Mouse (Mus musculus) G1E-ER4 (cell line): Measurements from ENCODE around the gene Zfp677. TPM values are rescaled to one million over a fixed set of nuclear protein-coding genes. Genes with fewer than 3 reads are reported as not detected.

Source experiments
- GATA1 ChIP-seq: IDR thresholded peaks from one replicate; pipeline ENCODE4 v1.8.0; 2012; ENCODE audit warnings: low read length, inconsistent platforms
- polyA plus RNA-seq: library from polyadenylated mRNA; stranded (reverse); fragments of >175 nt; gene quantifications from 2 replicates; pipeline ENCODE4 v1.2.3, GENCODE M21; 2012

The Zfp677 gene
- polyA plus RNA-seq: not detected in 2 replicates

- no peak for TF ChIP-seq GATA1
Measured at GRCm38 (mm10) chr17:21383391-21384056, at the start of gene Zfp677. Gene Zfp677 (plus strand): TSS chr17:21383748.

DNA sequence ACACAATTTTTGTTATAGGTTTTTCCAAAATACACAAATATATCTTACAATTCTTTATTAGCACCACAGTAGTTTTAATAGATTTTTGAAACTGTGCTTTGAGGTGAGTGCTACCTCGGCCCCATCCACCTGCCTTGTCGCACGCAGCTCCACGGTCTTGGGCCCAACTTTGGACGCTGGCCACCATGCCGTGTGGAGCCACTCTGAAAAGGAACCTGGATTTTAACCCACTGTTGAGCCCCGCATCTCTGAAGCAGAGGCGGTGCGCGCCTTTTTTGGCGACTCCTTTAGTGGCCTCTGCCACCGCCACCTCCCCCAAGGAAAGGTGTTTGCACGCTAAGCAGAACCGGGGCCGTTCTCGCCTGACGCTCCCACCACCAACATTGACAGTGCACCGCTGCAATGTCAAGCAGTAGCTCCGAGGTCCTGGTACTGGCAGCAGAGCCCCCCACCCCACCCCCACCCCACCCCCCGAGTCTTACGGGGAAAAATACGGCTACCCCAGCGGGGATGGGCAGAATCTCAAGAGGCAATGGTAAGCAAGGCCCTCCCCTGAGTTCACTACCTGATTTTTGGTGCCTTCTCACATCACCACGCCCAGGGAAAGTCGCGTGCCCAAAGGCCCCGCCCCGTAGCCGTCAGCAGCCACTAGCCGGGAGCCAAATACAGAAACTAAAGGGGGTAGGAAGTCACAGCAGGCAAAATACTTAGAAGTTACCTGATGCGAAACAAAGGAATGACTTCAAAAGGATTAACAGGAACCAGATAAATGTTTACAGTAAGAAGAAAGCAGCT is 13.4 kb upstream of the Zfp677 start:
- no peak for TF ChIP-seq GATA1

GRCm38 (mm10) chr17:21375311-21375710 is 8.2 kb upstream of the Zfp677 start:
- TF ChIP-seq GATA1: no peak

GRCm38 (mm10) chr17:21384057-21384411 is 486 bp downstream of the Zfp677 start:
- TF ChIP-seq GATA1: no peak

- TF ChIP-seq GATA1: no peak
Measured at GRCm38 (mm10) chr17:21422664-21423599, 39.4 kb downstream of the Zfp677 start, which contains the start of gene Zfp54. Gene Zfp54 (plus strand): TSS chr17:21423227.

Other genes with a start within 250 kb of the Zfp677 start
- gene Vmn1r234, start 157.7 kb upstream of the Zfp677 start, polyA plus RNA-seq: not detected in 2 replicates
- gene Vmn1r235, start 127.3 kb upstream of the Zfp677 start, polyA plus RNA-seq: not detected in 2 replicates
- gene Vmn1r236, start 100.8 kb upstream of the Zfp677 start, polyA plus RNA-seq: not detected in 2 replicates
- gene Vmn1r237, start 71.9 kb upstream of the Zfp677 start, polyA plus RNA-seq: not detected in 2 replicates
- 0.13 and 0.31 TPM in 2 replicates for gene Zfp54, start 39.5 kb downstream of the Zfp677 start, polyA plus RNA-seq
- gene Zfp51, start 66.6 kb downstream of the Zfp677 start, polyA plus RNA-seq: 0.25 and 0.39 TPM in 2 replicates
- gene Zfp53, start 105.2 kb downstream of the Zfp677 start, polyA plus RNA-seq: 2.3 and 3.3 TPM in 2 replicates
- 0.32 and 0.33 TPM in 2 replicates for gene Zfp52, start 151.8 kb downstream of the Zfp677 start, polyA plus RNA-seq
- gene Zfp948, start 183.3 kb downstream of the Zfp677 start, polyA plus RNA-seq: 2.2 and 2.9 TPM in 2 replicates